Mouse (Mus musculus) retina, adult 2 months (tissue): ENCODE data around the gene Rapgef1.
"Not testable (repeated sequence)": the region's sequence is repeated elsewhere in the genome, so short reads cannot be mapped to it uniquely, and the experiment has no call there.

ENCODE experiments used
- DNase-seq: peaks from one replicate; pipeline ENCODE4 v3.0.0-alpha.2; 2012; ENCODE audit warnings: low read depth, low spot score

Rapgef1 gene

GRCm38 (mm10) chr2:29739368-29739767 is 119.8 kb downstream of the Rapgef1 start:
- DNase-seq, result no peak

GRCm38 (mm10) chr2:29741207-29741606 is 121.7 kb downstream of the Rapgef1 start:
- DNase-seq, result no peak

- DNase-seq, result no peak
These were observed 124.7 kb downstream of the Rapgef1 start for GRCm38 (mm10) chr2:29744256-29744655.

- DNase-seq, result no peak
These were observed 127.8 kb downstream of the Rapgef1 start for GRCm38 (mm10) chr2:29747188-29747782.

GRCm38 (mm10) chr2:29747852-29748251 is 128.3 kb downstream of the Rapgef1 start:
- DNase-seq, result no peak

GRCm38 (mm10) chr2:29748499-29748898 is 129.0 kb downstream of the Rapgef1 start:
- no peak for DNase-seq

- no peak for DNase-seq
These were observed 132.0 kb downstream of the Rapgef1 start, which contains the start of gene Gm13420 for GRCm38 (mm10) chr2:29751497-29751896. Gene Gm13420, minus strand, starts transcription at chr2:29751685.

- DNase-seq, result no peak
These were observed 132.9 kb downstream of the Rapgef1 start for GRCm38 (mm10) chr2:29752397-29752796.

- DNase-seq, result no peak
These were observed 136.2 kb downstream of the Rapgef1 start for GRCm38 (mm10) chr2:29755693-29756092.

GRCm38 (mm10) chr2:29764831-29765230 is 145.3 kb downstream of the Rapgef1 start:
- peak; percentile 36 for DNase-seq

GRCm38 (mm10) chr2:29767976-29768709 is 148.6 kb downstream of the Rapgef1 start:
- DNase-seq, result no peak

GRCm38 (mm10) chr2:29768901-29769300 is 149.4 kb downstream of the Rapgef1 start:
- no peak for DNase-seq

- DNase-seq, result no peak
These were observed 150.6 kb downstream of the Rapgef1 start for GRCm38 (mm10) chr2:29770162-29770561.

- DNase-seq, result no peak
These were observed 152.3 kb downstream of the Rapgef1 start for GRCm38 (mm10) chr2:29771611-29772461.

- DNase-seq, result no peak
These were observed 153.8 kb downstream of the Rapgef1 start for GRCm38 (mm10) chr2:29773323-29773722.

- not testable (repeated sequence) for DNase-seq
These were observed 161.7 kb downstream of the Rapgef1 start for GRCm38 (mm10) chr2:29781256-29781655.

GRCm38 (mm10) chr2:29784290-29784689 is 164.8 kb downstream of the Rapgef1 start:
- no peak for DNase-seq

- DNase-seq, result peak; percentile 92
These were observed 167.8 kb downstream of the Rapgef1 start, which contains the start of gene Coq4 for GRCm38 (mm10) chr2:29787104-29787917. Gene Coq4, plus strand, starts transcription at chr2:29787493.

GRCm38 (mm10) chr2:29787937-29788681 is 168.6 kb downstream of the Rapgef1 start, which contains the start of gene Trub2:
Gene Trub2, minus strand, starts transcription at chr2:29788502.
- peak; percentile 61 for DNase-seq
